Mouse (Mus musculus): ENCODE results near the gene Rab5if. TPM values are rescaled to one million over a fixed set of nuclear protein-coding genes. Genes with fewer than 3 reads are reported as not detected.
A peak's percentile ranks its signal among the peaks of the same experiment; 100 is the strongest.
"Not testable (repeated sequence)": the region's sequence is repeated elsewhere in the genome, so short reads cannot be mapped to it uniquely, and the experiment has no call there.

The Rab5if gene
- polyA plus RNA-seq, 1 experiment from 2014 or later: 194 TPM

GRCm38 (mm10) chr2:156843331-156843730 is 19.6 kb upstream of the Rab5if start:
- Histone ChIP-seq H3K4me1 (ENCODE audit: control insufficient read depth in 2 of 2, insufficient read depth in 2 of 2, low read length in 2 of 2) (peaks cover 33 to 50% of the 10 kb centered on the region in 2 experiments), H3K4me2 (ENCODE audit: low read length) (peak overlapping the region; percentile 84; the same call in 1 of the 2 replicates), H3K27ac (replicated peaks in 1 of 2; ENCODE audit: control insufficient read depth in 1 of 2, insufficient read depth in 1 of 2, low read depth in 2 of 2, low read length in 2 of 2) (no peak overlapping the region), H3K27me3 (ENCODE audit: control insufficient read depth, insufficient read depth, low read length) (no peaks in the 10 kb centered on the region), H3K9me3 (ENCODE audit: control insufficient read depth, low read length) (no peaks in the 10 kb centered on the region), H3K36me3 (ENCODE audit: control insufficient read depth, insufficient read depth, low read length) (peaks cover 36% of the 10 kb centered on the region), H3K4me3 (ENCODE audit: control insufficient read depth in 1 of 2, insufficient read depth in 1 of 2, low read depth in 1 of 2, low read length in 2 of 2) (no peak overlapping the region), H3K9ac (ENCODE audit: low read length) (peak overlapping the region; percentile 95; the same call in 1 of the 2 replicates)
- ATAC-seq (ENCODE audit: insufficient number of reproducible peaks, insufficient read depth, low FRiP score, low read depth): no peak
- 82% methylated on average over 10 of the region's 10 CpGs for WGBS

- Histone ChIP-seq H3K27me3 (ENCODE audit: control insufficient read depth, insufficient read depth, low read length) (no peaks in the 10 kb centered on the region), H3K9me3 (ENCODE audit: control insufficient read depth, low read length) (no peaks in the 10 kb centered on the region), H3K9ac (ENCODE audit: low read length) (no peak overlapping the region), H3K27ac (replicated peaks in 1 of 2; ENCODE audit: control insufficient read depth in 1 of 2, insufficient read depth in 1 of 2, low read depth in 2 of 2, low read length in 2 of 2) (no peak overlapping the region), H3K36me3 (ENCODE audit: control insufficient read depth, insufficient read depth, low read length) (peaks cover 50% of the 10 kb centered on the region), H3K4me2 (ENCODE audit: low read length) (no peak overlapping the region), H3K4me1 (ENCODE audit: control insufficient read depth in 2 of 2, insufficient read depth in 2 of 2, low read length in 2 of 2) (peaks cover 28 to 41% of the 10 kb centered on the region in 2 experiments), H3K4me3 (ENCODE audit: control insufficient read depth in 1 of 2, insufficient read depth in 1 of 2, low read depth in 1 of 2, low read length in 2 of 2) (no peak overlapping the region)
- no peak for ATAC-seq (ENCODE audit: insufficient number of reproducible peaks, insufficient read depth, low FRiP score, low read depth)
- 65% methylated on average over 10 of the region's 10 CpGs for WGBS
Observed at GRCm38 (mm10) chr2:156844715-156845114, 18.2 kb upstream of the Rab5if start.

GRCm38 (mm10) chr2:156847653-156848052 is 15.3 kb upstream of the Rab5if start:
- peaks cover 20 to 30% of the 10 kb centered on the region in 2 experiments for H3K4me1 ChIP-seq (ENCODE audit: control insufficient read depth in 2 of 2, insufficient read depth in 2 of 2, low read length in 2 of 2)
- no peak overlapping the region for H3K4me2 ChIP-seq (ENCODE audit: low read length)
- no peaks in the 10 kb centered on the region for H3K27me3 ChIP-seq (ENCODE audit: control insufficient read depth, insufficient read depth, low read length)
- no peak overlapping the region for H3K27ac ChIP-seq (replicated peaks in 1 of 2; ENCODE audit: control insufficient read depth in 1 of 2, insufficient read depth in 1 of 2, low read depth in 2 of 2, low read length in 2 of 2)
- WGBS: 88% methylated on average over 6 of the region's 6 CpGs
- ATAC-seq (ENCODE audit: insufficient number of reproducible peaks, insufficient read depth, low FRiP score, low read depth): no peak
- no peak overlapping the region for H3K4me3 ChIP-seq (ENCODE audit: control insufficient read depth in 1 of 2, insufficient read depth in 1 of 2, low read depth in 1 of 2, low read length in 2 of 2)
- H3K9me3 ChIP-seq (ENCODE audit: control insufficient read depth, low read length): no peaks in the 10 kb centered on the region
- no peak overlapping the region for H3K9ac ChIP-seq (ENCODE audit: low read length)
- peaks cover 79% of the 10 kb centered on the region for H3K36me3 ChIP-seq (ENCODE audit: control insufficient read depth, insufficient read depth, low read length)

GRCm38 (mm10) chr2:156848526-156849182 is 14.3 kb upstream of the Rab5if start:
- no peak overlapping the region for H3K4me2 ChIP-seq (ENCODE audit: low read length)

GRCm38 (mm10) chr2:156850505-156850904 is 12.4 kb upstream of the Rab5if start:
- H3K9me3 ChIP-seq (ENCODE audit: control insufficient read depth, low read length): no peaks in the 10 kb centered on the region
- H3K4me3 ChIP-seq (ENCODE audit: control insufficient read depth in 1 of 2, insufficient read depth in 1 of 2, low read depth in 1 of 2, low read length in 2 of 2): no peak overlapping the region
- H3K36me3 ChIP-seq (ENCODE audit: control insufficient read depth, insufficient read depth, low read length): peaks cover 85% of the 10 kb centered on the region
- no peak overlapping the region for H3K4me2 ChIP-seq (ENCODE audit: low read length)
- WGBS: 86% methylated on average over 5 of the region's 5 CpGs
- H3K9ac ChIP-seq (ENCODE audit: low read length): no peak overlapping the region
- no peak for ATAC-seq (ENCODE audit: insufficient number of reproducible peaks, insufficient read depth, low FRiP score, low read depth)
- H3K4me1 ChIP-seq (ENCODE audit: control insufficient read depth in 2 of 2, insufficient read depth in 2 of 2, low read length in 2 of 2): peaks cover 0 to 3% of the 10 kb centered on the region in 2 experiments; a peak in 2 of 4 replicates
- no peaks in the 10 kb centered on the region for H3K27me3 ChIP-seq (ENCODE audit: control insufficient read depth, insufficient read depth, low read length)
- no peak overlapping the region for H3K27ac ChIP-seq (replicated peaks in 1 of 2; ENCODE audit: control insufficient read depth in 1 of 2, insufficient read depth in 1 of 2, low read depth in 2 of 2, low read length in 2 of 2)

More at GRCm38 (mm10) chr2:156848526-156849182, 14.3 kb upstream of the Rab5if start:
- 83% methylated on average over 6 of the region's 6 CpGs for WGBS
- no peaks in the 10 kb centered on the region for H3K27me3 ChIP-seq (ENCODE audit: control insufficient read depth, insufficient read depth, low read length)
- H3K4me3 ChIP-seq (ENCODE audit: control insufficient read depth in 1 of 2, insufficient read depth in 1 of 2, low read depth in 1 of 2, low read length in 2 of 2): no peak overlapping the region
- H3K27ac ChIP-seq (replicated peaks in 1 of 2; ENCODE audit: control insufficient read depth in 1 of 2, insufficient read depth in 1 of 2, low read depth in 2 of 2, low read length in 2 of 2): no peak overlapping the region
- no peak overlapping the region for H3K9ac ChIP-seq (ENCODE audit: low read length)
- no peaks in the 10 kb centered on the region for H3K9me3 ChIP-seq (ENCODE audit: control insufficient read depth, low read length)
- ATAC-seq (ENCODE audit: insufficient number of reproducible peaks, insufficient read depth, low FRiP score, low read depth): no peak
- peaks cover 83% of the 10 kb centered on the region for H3K36me3 ChIP-seq (ENCODE audit: control insufficient read depth, insufficient read depth, low read length)
- peaks cover 11 to 20% of the 10 kb centered on the region in 2 experiments for H3K4me1 ChIP-seq (ENCODE audit: control insufficient read depth in 2 of 2, insufficient read depth in 2 of 2, low read length in 2 of 2)

GRCm38 (mm10) chr2:156853584-156853983 is 9.3 kb upstream of the Rab5if start:
- Histone ChIP-seq H3K4me1 (ENCODE audit: control insufficient read depth in 2 of 2, insufficient read depth in 2 of 2, low read length in 2 of 2) (peaks cover 4 to 18% of the 10 kb centered on the region in 2 experiments; a peak in 3 of 4 replicates), H3K36me3 (ENCODE audit: control insufficient read depth, insufficient read depth, low read length) (peaks cover 75% of the 10 kb centered on the region)
- H3K4me2 ChIP-seq (ENCODE audit: low read length); ATAC-seq (ENCODE audit: insufficient number of reproducible peaks, insufficient read depth, low FRiP score, low read depth); H3K27ac ChIP-seq (replicated peaks in 1 of 2; ENCODE audit: control insufficient read depth in 1 of 2, insufficient read depth in 1 of 2, low read depth in 2 of 2, low read length in 2 of 2); H3K27me3 ChIP-seq (ENCODE audit: control insufficient read depth, insufficient read depth, low read length); H3K4me3 ChIP-seq (ENCODE audit: control insufficient read depth in 1 of 2, insufficient read depth in 1 of 2, low read depth in 1 of 2, low read length in 2 of 2); H3K9ac ChIP-seq (ENCODE audit: low read length); H3K9me3 ChIP-seq (ENCODE audit: control insufficient read depth, low read length): not testable (repeated sequence)
- 82% methylated on average over 8 of the region's 13 CpGs for WGBS

GRCm38 (mm10) chr2:156853999-156854771 is 8.7 kb upstream of the Rab5if start:
- H3K4me3 ChIP-seq (ENCODE audit: control insufficient read depth in 1 of 2, insufficient read depth in 1 of 2, low read depth in 1 of 2, low read length in 2 of 2); H3K4me2 ChIP-seq (ENCODE audit: low read length); H3K27me3 ChIP-seq (ENCODE audit: control insufficient read depth, insufficient read depth, low read length); ATAC-seq (ENCODE audit: insufficient number of reproducible peaks, insufficient read depth, low FRiP score, low read depth); H3K27ac ChIP-seq (replicated peaks in 1 of 2; ENCODE audit: control insufficient read depth in 1 of 2, insufficient read depth in 1 of 2, low read depth in 2 of 2, low read length in 2 of 2); H3K9ac ChIP-seq (ENCODE audit: low read length); H3K9me3 ChIP-seq (ENCODE audit: control insufficient read depth, low read length): not testable (repeated sequence)
- H3K36me3 ChIP-seq (ENCODE audit: control insufficient read depth, insufficient read depth, low read length): peaks cover 73% of the 10 kb centered on the region
- 56% methylated on average over 13 of the region's 13 CpGs for WGBS
- H3K4me1 ChIP-seq (ENCODE audit: control insufficient read depth in 2 of 2, insufficient read depth in 2 of 2, low read length in 2 of 2): peaks cover 4 to 18% of the 10 kb centered on the region in 2 experiments; a peak in 3 of 4 replicates
